In the genomic region with DNA sequence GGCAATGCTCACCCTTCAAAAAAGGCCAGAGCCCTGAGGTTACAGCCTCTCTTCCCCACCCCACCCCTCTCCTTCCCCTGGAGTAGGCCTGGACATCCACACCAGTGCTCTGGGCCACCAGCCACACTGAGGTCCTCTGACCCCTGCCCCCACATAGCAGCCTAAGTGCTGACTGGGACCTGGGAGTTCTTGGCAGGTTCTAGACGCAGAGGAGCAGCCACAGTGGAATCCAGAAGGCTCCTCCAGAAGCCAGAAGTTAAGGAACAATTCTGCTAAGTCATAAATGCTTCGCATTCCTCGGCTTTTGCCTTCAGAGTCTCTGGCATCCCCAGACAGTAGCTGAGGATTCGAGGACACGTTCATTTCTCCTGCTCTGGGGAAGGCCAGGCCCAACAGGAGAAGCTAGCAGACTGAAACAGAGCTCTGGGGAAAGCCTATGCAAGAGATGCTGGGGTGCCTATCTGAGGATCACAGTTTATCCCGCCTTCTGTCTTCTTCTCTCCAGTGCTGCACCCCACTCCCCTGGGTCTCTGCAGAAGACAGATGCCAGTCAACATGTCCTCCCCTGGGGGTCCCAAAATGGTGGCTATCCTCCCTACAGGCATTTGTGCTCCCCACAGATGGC, we compare ENCODE assay signal across 12 mouse cellular contexts.
DNase-seq lines count a peak whose midpoint lies in the region; ATAC-seq and TF ChIP-seq lines count a peak whose summit lies in the region.
"Had no signal": no experiment of that assay in that cellular context is flagged by ENCODE, and none has a peak within 500 bp of the region (broad histone marks: within the 10 kb centered on the region; RNA-seq: fewer than 3 reads in every experiment).

No protein-coding gene starts in this region.

- no peaks in the 10 kb centered on the region for H3K9me3 ChIP-seq in intestine, embryonic 14.5 days (ENCODE audit: control insufficient read depth, low read length)
- no peaks in the 10 kb centered on the region for H3K9me3 ChIP-seq in intestine, postnatal 0 days (ENCODE audit: control insufficient read depth)
- H3K9me3 ChIP-seq in intestine, embryonic 16.5 days (ENCODE audit: control insufficient read depth, low read length): no peaks in the 10 kb centered on the region
- H3K9me3 ChIP-seq in forebrain, embryonic 14.5 days (replicated peaks; ENCODE audit: control insufficient read depth, low read length): no peaks in the 10 kb centered on the region
- H3K9me3 ChIP-seq: liver, embryonic 13.5 days had no signal

- no peak for DNase-seq in intestine, embryonic 14.5 days (ENCODE audit: low spot score)
- DNase-seq in adipocyte (ENCODE audit: low spot score): peak; percentile 16
- peak; percentile 16 for DNase-seq in lung, postnatal 10 days
- DNase-seq in adrenal gland, postnatal 10 days: no peak
- DNase-seq in forebrain, embryonic 14.5 days (ENCODE audit: low spot score): no peak
- DNase-seq: liver, embryonic 13.5 days; right cerebral cortex, postnatal 4 days; thymus, postnatal 4 days had no signal

- H3K36me3 ChIP-seq in intestine, embryonic 14.5 days (ENCODE audit: control insufficient read depth, insufficient read depth, low read length): peaks cover 5% of the 10 kb centered on the region; the same call in 1 of the 2 replicates
- no peaks in the 10 kb centered on the region for H3K36me3 ChIP-seq in intestine, postnatal 0 days (ENCODE audit: control insufficient read depth, insufficient read depth)
- H3K36me3 ChIP-seq in intestine, embryonic 16.5 days (ENCODE audit: control insufficient read depth, insufficient read depth, low read length): no peaks in the 10 kb centered on the region
- no peaks in the 10 kb centered on the region for H3K36me3 ChIP-seq in forebrain, embryonic 14.5 days (ENCODE audit: control insufficient read depth, insufficient read depth, low read length)
- H3K36me3 ChIP-seq: liver, embryonic 13.5 days had no signal

- H3K4me3 ChIP-seq in intestine, embryonic 14.5 days (ENCODE audit: low read depth, low read length): no peak overlapping the region
- H3K4me3 ChIP-seq in intestine, postnatal 0 days (ENCODE audit: low read depth, low read length): no peak overlapping the region
- H3K4me3 ChIP-seq in intestine, embryonic 16.5 days (ENCODE audit: low read length): no peak overlapping the region
- no peak overlapping the region for H3K4me3 ChIP-seq in forebrain, embryonic 14.5 days (ENCODE audit: low read depth, low read length)
- H3K4me3 ChIP-seq: liver, embryonic 13.5 days; myocyte had no signal

- H3K4me2 ChIP-seq in intestine, embryonic 14.5 days (ENCODE audit: low read length): no peak overlapping the region
- no peak overlapping the region for H3K4me2 ChIP-seq in intestine, postnatal 0 days (replicated peaks; ENCODE audit: low read depth)
- H3K4me2 ChIP-seq in intestine, embryonic 16.5 days (ENCODE audit: low read depth, low read length): no peak overlapping the region
- no peak overlapping the region for H3K4me2 ChIP-seq in forebrain, embryonic 14.5 days (ENCODE audit: low read length)
- H3K4me2 ChIP-seq: liver, embryonic 13.5 days had no signal

- H3K27me3 ChIP-seq in intestine, embryonic 14.5 days (replicated peaks; ENCODE audit: control insufficient read depth, insufficient read depth, low read length): no peaks in the 10 kb centered on the region
- H3K27me3 ChIP-seq in intestine, postnatal 0 days (replicated peaks; ENCODE audit: control insufficient read depth, insufficient read depth, low read length): no peaks in the 10 kb centered on the region
- no peaks in the 10 kb centered on the region for H3K27me3 ChIP-seq in intestine, embryonic 16.5 days (replicated peaks; ENCODE audit: control insufficient read depth, insufficient read depth, low read length)
- H3K27me3 ChIP-seq in forebrain, embryonic 14.5 days (replicated peaks; ENCODE audit: control insufficient read depth, insufficient read depth, low read length): no peaks in the 10 kb centered on the region
- H3K27me3 ChIP-seq: liver, embryonic 13.5 days had no signal

- H3K27ac ChIP-seq in intestine, embryonic 14.5 days (ENCODE audit: low read depth): no peak overlapping the region
- no peak overlapping the region for H3K27ac ChIP-seq in intestine, postnatal 0 days (ENCODE audit: low read depth, low read length)
- 0 out of 2 replicates have a peak overlapping the region, but pooled peaks have one; percentile 4 for H3K27ac ChIP-seq in intestine, embryonic 16.5 days (ENCODE audit: low read length)
- H3K27ac ChIP-seq in forebrain, embryonic 14.5 days (ENCODE audit: low read depth, low read length): no peak overlapping the region
- H3K27ac ChIP-seq: liver, embryonic 13.5 days had no signal

- H3K9ac ChIP-seq in intestine, embryonic 14.5 days (ENCODE audit: low read length): no peak overlapping the region
- H3K9ac ChIP-seq in intestine, postnatal 0 days (ENCODE audit: low read depth, low read length): no peak overlapping the region
- H3K9ac ChIP-seq in intestine, embryonic 16.5 days (ENCODE audit: low read depth, low read length): no peak overlapping the region
- no peak overlapping the region for H3K9ac ChIP-seq in forebrain, embryonic 14.5 days (ENCODE audit: low read length)
- H3K9ac ChIP-seq: liver, embryonic 13.5 days had no signal

- peak; percentile 43; the same call in 1 of the 2 replicates for ATAC-seq in intestine, embryonic 14.5 days (replicated peaks; ENCODE audit: low FRiP score, low TSS enrichment, low read depth)
- no peak for ATAC-seq in intestine, postnatal 0 days
- ATAC-seq in intestine, embryonic 16.5 days: no peak
- no peak for ATAC-seq in forebrain, embryonic 14.5 days
- ATAC-seq in inflammation-experienced regulatory T-cells, adult 6 months: no peak

- WGBS in intestine, embryonic 14.5 days: 35% methylated on average over 6 of the region's 6 CpGs
- 46% methylated on average over 6 of the region's 6 CpGs for WGBS in intestine, postnatal 0 days
- WGBS in intestine, embryonic 16.5 days: 47% methylated on average over 6 of the region's 6 CpGs
- WGBS in forebrain, embryonic 14.5 days: 70% methylated on average over 6 of the region's 6 CpGs

- no peak for TF ChIP-seq CTCF in intestine, postnatal 0 days (IDR thresholded peaks at IDR 0.05; ENCODE audit: low read depth)

- H3K4me1 ChIP-seq in intestine, embryonic 14.5 days (replicated peaks; ENCODE audit: control insufficient read depth, insufficient read depth, low read length): peaks cover 6% of the 10 kb centered on the region; the same call in 1 of the 2 replicates
- H3K4me1 ChIP-seq in intestine, postnatal 0 days (replicated peaks; ENCODE audit: control insufficient read depth, insufficient read depth, low read length): no peaks in the 10 kb centered on the region
- peaks cover 8% of the 10 kb centered on the region; the same call in 1 of the 2 replicates for H3K4me1 ChIP-seq in intestine, embryonic 16.5 days (ENCODE audit: control insufficient read depth, insufficient read depth, low read length)
- H3K4me1 ChIP-seq in forebrain, embryonic 14.5 days (ENCODE audit: control insufficient read depth, insufficient read depth, low read length): no peaks in the 10 kb centered on the region
- H3K4me1 ChIP-seq: liver, embryonic 13.5 days had no signal

Comparison
In these comparisons a context has a peak if more than half of its experiments do, and no peak if none do; other contexts are left out.
1. DNase-seq: peak in adipocyte (single experiment) and lung, postnatal 10 days (single experiment); none in intestine, embryonic 14.5 days (single experiment), adrenal gland, postnatal 10 days (single experiment) and forebrain, embryonic 14.5 days (single experiment).